Mouse (Mus musculus) A20 (cell line): Measurements from ENCODE around the gene Acad9.
A peak's percentile ranks its signal among the peaks of the same experiment; 100 is the strongest.

Source experiments
- DNase-seq: peaks from one replicate; pipeline ENCODE4 v3.0.0-alpha.2; 2011; ENCODE audit warnings: low read depth, low spot score

Gene Acad9

DNA sequence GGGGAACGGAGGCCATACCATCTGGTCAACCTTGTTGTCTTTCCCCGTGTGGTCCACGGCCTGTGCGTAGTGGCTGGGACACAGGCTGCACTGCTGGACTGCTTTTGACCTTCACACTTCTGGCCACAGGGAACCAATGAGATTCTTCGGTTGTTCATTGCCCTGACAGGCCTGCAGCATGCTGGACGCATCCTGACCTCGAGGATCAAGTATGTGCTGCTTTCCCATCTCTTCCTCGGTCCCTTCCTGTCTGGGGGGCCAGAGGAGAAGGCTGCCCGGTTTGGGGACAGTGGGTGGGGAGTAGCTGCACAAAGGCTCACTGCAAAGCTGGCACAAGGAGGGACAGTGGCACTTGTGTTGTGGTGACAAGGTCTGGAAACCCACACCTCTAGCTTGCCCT is 21.8 kb downstream of the Acad9 start:
- no peak for DNase-seq

- no peak for DNase-seq
Measured at GRCm38 (mm10) chr3:36095371-36095770, 29.6 kb downstream of the Acad9 start.

- DNase-seq: no peak
Measured at GRCm38 (mm10) chr3:36116076-36116475, 50.3 kb downstream of the Acad9 start.

- no peak for DNase-seq
Measured at GRCm38 (mm10) chr3:36119684-36120548, 54.1 kb downstream of the Acad9 start.

DNA sequence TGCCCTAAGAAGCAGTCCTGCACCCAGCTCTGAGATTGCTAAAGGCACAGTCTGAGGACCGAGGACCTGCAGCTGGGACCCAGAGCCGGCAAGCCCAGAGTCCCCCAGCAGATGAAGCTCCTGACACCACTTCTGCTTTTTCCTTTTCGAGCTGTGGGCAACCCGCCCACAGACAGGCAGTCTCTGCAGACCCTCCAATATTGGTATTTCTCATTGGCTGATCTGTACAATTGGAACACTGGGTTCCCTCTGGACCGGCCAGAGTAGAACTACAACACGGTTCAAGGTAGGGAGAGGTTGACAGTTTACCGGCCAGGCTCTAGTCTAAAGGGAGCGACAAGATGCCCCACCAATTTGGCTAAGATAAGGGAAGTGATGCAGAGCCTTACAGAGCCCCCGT is 60.4 kb downstream of the Acad9 start:
- peak; percentile 85 for DNase-seq

- DNase-seq: no peak
Measured at GRCm38 (mm10) chr3:36136152-36136551, 70.4 kb downstream of the Acad9 start.

DNA sequence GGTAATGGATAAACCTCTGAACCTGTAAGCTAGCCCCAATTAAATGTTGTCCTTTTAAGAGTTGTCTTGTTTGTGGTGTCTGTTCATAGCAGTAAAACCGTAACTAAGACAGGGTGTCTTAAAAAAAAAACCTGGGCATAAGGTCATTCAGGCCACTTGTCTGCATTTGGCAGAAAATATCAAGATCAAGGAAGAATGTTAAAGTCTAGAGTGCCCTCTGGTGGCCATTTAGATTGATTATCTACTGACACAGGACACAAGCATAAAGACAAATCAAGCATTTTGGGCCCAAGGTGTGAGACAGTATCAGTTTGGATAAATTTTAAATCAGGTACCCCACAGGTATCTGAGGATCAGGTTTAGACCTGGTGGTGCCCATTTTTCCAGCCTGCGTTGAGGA is 71.8 kb downstream of the Acad9 start:
- DNase-seq: peak; percentile 73

GRCm38 (mm10) chr3:36138171-36138660 is 72.4 kb downstream of the Acad9 start:
- no peak for DNase-seq

DNA sequence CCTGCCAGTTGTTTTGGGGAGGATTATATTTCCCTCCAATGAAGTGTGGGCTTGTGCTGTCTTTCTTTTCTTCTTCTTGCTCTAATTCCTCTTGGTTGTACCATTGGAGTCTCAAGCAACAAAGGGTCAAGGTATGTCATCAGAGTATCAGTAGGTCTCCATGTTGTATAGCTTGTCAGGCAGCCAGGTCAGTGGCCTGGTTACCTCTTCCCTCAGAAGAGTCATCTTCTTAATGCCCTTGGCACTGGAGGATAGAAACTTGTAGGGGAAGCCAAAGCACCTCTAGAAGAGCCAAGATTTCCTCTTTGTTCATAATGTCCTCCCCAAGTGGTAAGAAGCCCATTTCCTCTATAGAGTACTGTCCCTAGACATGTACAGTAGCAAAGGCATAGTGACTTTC is 73.2 kb downstream of the Acad9 start:
- no peak for DNase-seq
